Mouse (Mus musculus): ENCODE results near the gene Ppp1r3d. TPM values are rescaled to one million over a fixed set of nuclear protein-coding genes. Genes with fewer than 3 reads are reported as not detected.

The Ppp1r3d gene
- total and polyA plus RNA-seq, 3 experiments = not detected

- Histone ChIP-seq H3K4me3 (replicated peaks in 1 of 3; ENCODE audit: low read depth in 2 of 3, low read length in 2 of 3, poor library complexity in 1 of 3) (no peak overlapping the region), H3K27me3 (replicated peaks) (peaks cover 10% of the 10 kb centered on the region), H3K9me3 (replicated peaks; ENCODE audit: low read length) (no peaks in the 10 kb centered on the region), H3K9ac (ENCODE audit: insufficient read depth, low read depth) (no peak overlapping the region), H3K4me1 (ENCODE audit: control insufficient read depth in 1 of 2, insufficient read depth in 2 of 2) (no peaks in the 10 kb centered on the region), H3K36me3 (replicated peaks in 1 of 2; ENCODE audit: control insufficient read depth in 1 of 2, insufficient read depth in 1 of 2, low read length in 1 of 2) (no peaks in the 10 kb centered on the region), H3K79me2 (replicated peaks; ENCODE audit: control insufficient read depth, extremely low read depth, insufficient read depth, poor library complexity, severe bottlenecking) (no peaks in the 10 kb centered on the region), H3K27ac (ENCODE audit: insufficient read depth, low read depth) (no peak overlapping the region), H3K4me2 (ENCODE audit: insufficient read depth, low read depth, poor library complexity, severe bottlenecking) (no peak overlapping the region)
- TF ChIP-seq TBP (conservative IDR thresholded peaks at IDR 0.05; ENCODE audit: low read depth, low read length) (no peak), PAX5 (IDR thresholded peaks at IDR 0.05; ENCODE audit: low read length) (no peak), MAZ (IDR thresholded peaks at IDR 0.05; ENCODE audit: low read depth, low read length) (no peak), IRF4 (IDR thresholded peaks at IDR 0.05; ENCODE audit: low read depth, low read length) (no peak), MAX (IDR thresholded peaks at IDR 0.05; ENCODE audit: low read length) (no peak), CHD2 (IDR thresholded peaks at IDR 0.05; ENCODE audit: low read length) (no peak), KAT2A (IDR thresholded peaks at IDR 0.05; ENCODE audit: insufficient replicate concordance, low read length) (no peak), MXI1 (IDR thresholded peaks at IDR 0.05; ENCODE audit: low read depth, low read length) (no peak), RCOR1 (conservative IDR thresholded peaks at IDR 0.05; ENCODE audit: low read depth, low read length) (no peak), HCFC1 (IDR thresholded peaks at IDR 0.05; ENCODE audit: low read depth, low read length) (no peak), ZNF384 (IDR thresholded peaks at IDR 0.05; ENCODE audit: low read depth, low read length) (no peak), RAD21 (IDR thresholded peaks at IDR 0.05; ENCODE audit: low read depth, low read length) (no peak)
- in situ Hi-C loops (cut with MboI; ENCODE audit: low pct_ligation_motif_present, low pct_unique_long_range_greater_than_20kb, low sequenced_read_pairs) = no loop called here
- DNase-seq (ENCODE audit: extremely low read depth) = no peak
- dilution Hi-C loops (cut with MboI; ENCODE audit: extremely low pct_ligation_motif_present, extremely low pct_unique_long_range_greater_than_20kb, low sequenced_read_pairs) = no loop called here
These were observed 36.7 kb upstream of the Ppp1r3d start for GRCm38 (mm10) chr2:178450961-178451360.

- in situ Hi-C loops (cut with MboI; ENCODE audit: low pct_ligation_motif_present, low pct_unique_long_range_greater_than_20kb, low sequenced_read_pairs) (no loop called here), dilution Hi-C loops (cut with MboI; ENCODE audit: extremely low pct_ligation_motif_present, extremely low pct_unique_long_range_greater_than_20kb, low sequenced_read_pairs) (no loop called here)
- TF ChIP-seq ZNF384 (IDR thresholded peaks at IDR 0.05; ENCODE audit: low read depth, low read length) = no peak
- no peak for TF ChIP-seq RCOR1 (conservative IDR thresholded peaks at IDR 0.05; ENCODE audit: low read depth, low read length)
These were observed 36.0 kb upstream of the Ppp1r3d start for GRCm38 (mm10) chr2:178450236-178450635.

DNA sequence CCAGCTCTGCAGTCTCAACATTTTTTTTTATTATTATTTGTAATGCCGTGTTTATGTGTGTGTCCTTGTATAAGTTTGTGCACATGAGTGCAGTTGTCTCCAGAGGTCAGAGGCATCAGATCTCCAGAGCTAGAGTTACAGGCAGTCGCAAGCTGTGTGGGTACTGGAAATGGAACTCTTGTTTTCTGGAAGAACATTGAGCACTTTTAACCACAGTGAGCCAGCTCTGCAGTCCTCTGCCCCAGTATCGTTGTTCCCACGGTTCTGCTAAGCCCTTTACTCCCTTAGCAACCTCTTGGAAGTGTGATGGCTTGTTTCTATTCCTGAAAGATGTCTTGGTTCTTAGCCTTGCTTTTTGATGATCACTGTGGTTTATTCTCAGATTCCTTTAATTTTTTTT lies 35.1 kb upstream of the Ppp1r3d start:
- dilution Hi-C loops (cut with MboI; ENCODE audit: extremely low pct_ligation_motif_present, extremely low pct_unique_long_range_greater_than_20kb, low sequenced_read_pairs) = no loop called here
- Histone ChIP-seq H3K4me1 (ENCODE audit: control insufficient read depth in 1 of 2, insufficient read depth in 2 of 2) (no peaks in the 10 kb centered on the region), H3K4me2 (ENCODE audit: insufficient read depth, low read depth, poor library complexity, severe bottlenecking) (no peak overlapping the region), H3K9ac (ENCODE audit: insufficient read depth, low read depth) (no peak overlapping the region), H3K4me3 (replicated peaks in 1 of 3; ENCODE audit: low read depth in 2 of 3, low read length in 2 of 3, poor library complexity in 1 of 3) (no peak overlapping the region), H3K27ac (ENCODE audit: insufficient read depth, low read depth) (no peak overlapping the region), H3K36me3 (replicated peaks in 1 of 2; ENCODE audit: control insufficient read depth in 1 of 2, insufficient read depth in 1 of 2, low read length in 1 of 2) (no peaks in the 10 kb centered on the region), H3K9me3 (replicated peaks; ENCODE audit: low read length) (no peaks in the 10 kb centered on the region), H3K79me2 (replicated peaks; ENCODE audit: control insufficient read depth, extremely low read depth, insufficient read depth, poor library complexity, severe bottlenecking) (no peaks in the 10 kb centered on the region), H3K27me3 (replicated peaks) (peaks cover 5% of the 10 kb centered on the region)
- in situ Hi-C loops (cut with MboI; ENCODE audit: low pct_ligation_motif_present, low pct_unique_long_range_greater_than_20kb, low sequenced_read_pairs) = no loop called here
- no peak for TF ChIP-seq RCOR1 (conservative IDR thresholded peaks at IDR 0.05; ENCODE audit: low read depth, low read length)
- no peak for TF ChIP-seq USF1 (IDR thresholded peaks at IDR 0.05; ENCODE audit: low read depth, low read length)
- TF ChIP-seq PAX5 (IDR thresholded peaks at IDR 0.05; ENCODE audit: low read length) = no peak
- DNase-seq (ENCODE audit: extremely low read depth) = no peak

More at GRCm38 (mm10) chr2:178450236-178450635, 36.0 kb upstream of the Ppp1r3d start:
- Histone ChIP-seq H3K27me3 (replicated peaks) (peaks cover 6% of the 10 kb centered on the region), H3K4me1 (ENCODE audit: control insufficient read depth in 1 of 2, insufficient read depth in 2 of 2) (no peaks in the 10 kb centered on the region), H3K4me2 (ENCODE audit: insufficient read depth, low read depth, poor library complexity, severe bottlenecking) (no peak overlapping the region), H3K9me3 (replicated peaks; ENCODE audit: low read length) (no peaks in the 10 kb centered on the region), H3K79me2 (replicated peaks; ENCODE audit: control insufficient read depth, extremely low read depth, insufficient read depth, poor library complexity, severe bottlenecking) (no peaks in the 10 kb centered on the region), H3K4me3 (replicated peaks in 1 of 3; ENCODE audit: low read depth in 2 of 3, low read length in 2 of 3, poor library complexity in 1 of 3) (no peak overlapping the region), H3K9ac (ENCODE audit: insufficient read depth, low read depth) (no peak overlapping the region), H3K27ac (ENCODE audit: insufficient read depth, low read depth) (no peak overlapping the region), H3K36me3 (replicated peaks in 1 of 2; ENCODE audit: control insufficient read depth in 1 of 2, insufficient read depth in 1 of 2, low read length in 1 of 2) (no peaks in the 10 kb centered on the region)
- no peak for DNase-seq (ENCODE audit: extremely low read depth)

Measured in CH12.LX (cell line).